Mouse (Mus musculus): ENCODE measurements around the gene Fbxw8.

The Fbxw8 gene

GRCm38 (mm10) chr5:118015669-118016068, 139.6 kb downstream of the Fbxw8 start:
- no peak for DNase-seq (ENCODE audit: low spot score)

DNA sequence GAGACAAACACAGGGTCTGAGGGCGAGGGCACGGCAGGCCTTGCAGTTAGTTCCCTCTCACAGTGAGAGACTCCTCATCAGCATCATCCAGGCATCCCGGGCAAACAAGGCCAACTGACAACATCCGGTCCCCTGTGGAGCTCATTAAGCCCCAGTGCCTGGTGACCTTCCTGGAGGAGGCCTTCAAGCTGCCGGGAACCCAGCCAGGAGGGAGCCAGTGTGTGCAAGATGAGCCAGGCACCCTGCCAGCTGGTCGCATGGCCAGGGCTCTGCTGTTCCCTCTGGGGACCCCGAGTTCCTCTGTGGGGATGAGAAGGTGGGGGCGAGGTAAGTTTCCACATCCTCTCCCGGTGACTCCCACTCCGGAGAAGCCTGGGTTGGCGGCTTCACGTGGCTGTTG, 140.2 kb downstream of the Fbxw8 start:
- peak; percentile 72 for DNase-seq (ENCODE audit: low spot score)
